Mouse (Mus musculus) left cerebral cortex, postnatal 4 days (tissue): Measurements from ENCODE around the gene Trpc6. TPM values are rescaled to one million over a fixed set of nuclear protein-coding genes. Genes with fewer than 3 reads are reported as not detected.

Experiments
- DNase-seq: peaks from one replicate; pipeline ENCODE4 v3.0.0-alpha.2; 2022
- intact Hi-C: fragments of 180-260 bp; cut with DNase I; formaldehyde crosslinking; loops from one replicate; pipeline ENCODE4 v1.15.1; 2025
- total RNA-seq, 2 experiments: library from RNA; stranded (reverse); gene quantifications; 2 replicates each; pipeline ENCODE4 v1.2.3; 2021

Trpc6 gene
- 1 to 10 TPM; 3.3 to 4.0 TPM for total RNA-seq

DNA sequence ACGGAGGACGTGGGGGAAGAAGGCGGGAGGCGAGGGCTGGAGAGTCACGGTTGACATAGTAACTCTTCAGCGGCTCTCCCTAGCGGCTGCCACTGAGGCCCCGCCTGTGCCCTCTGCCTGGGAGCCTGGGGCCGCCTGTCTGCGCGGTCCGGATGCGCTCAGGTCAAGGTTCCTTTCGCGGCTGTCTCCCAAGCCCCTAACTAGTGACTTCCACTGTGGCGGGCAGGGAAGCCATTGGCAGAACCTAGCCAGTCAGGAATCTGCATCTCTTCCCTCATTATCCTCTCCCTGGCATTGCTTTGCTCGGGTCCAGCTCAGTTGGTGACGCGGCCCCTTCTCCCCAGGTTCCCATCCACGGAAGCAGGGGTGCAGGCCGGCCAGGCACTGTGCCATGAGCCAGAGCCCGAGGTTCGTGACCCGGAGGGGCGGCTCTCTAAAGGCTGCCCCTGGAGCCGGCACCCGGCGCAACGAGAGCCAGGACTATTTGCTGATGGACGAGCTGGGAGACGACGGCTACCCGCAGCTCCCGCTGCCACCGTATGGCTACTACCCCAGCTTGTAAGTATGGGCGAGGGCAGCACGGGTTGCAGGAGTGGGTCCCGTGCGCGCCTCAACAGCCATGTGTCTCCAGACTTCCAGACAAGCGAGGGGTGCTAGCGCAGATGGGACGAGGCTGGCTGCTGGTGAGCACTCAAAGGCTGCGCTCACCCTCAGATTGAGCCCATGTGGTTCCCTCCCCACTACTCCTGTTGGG lies at the start of gene Trpc6:
TSS of gene Trpc6 (plus strand) at position 102 of the 754 bp plus-strand sequence.
- intact Hi-C loops = no loop called here
- DNase-seq = peak; percentile 31

DNA sequence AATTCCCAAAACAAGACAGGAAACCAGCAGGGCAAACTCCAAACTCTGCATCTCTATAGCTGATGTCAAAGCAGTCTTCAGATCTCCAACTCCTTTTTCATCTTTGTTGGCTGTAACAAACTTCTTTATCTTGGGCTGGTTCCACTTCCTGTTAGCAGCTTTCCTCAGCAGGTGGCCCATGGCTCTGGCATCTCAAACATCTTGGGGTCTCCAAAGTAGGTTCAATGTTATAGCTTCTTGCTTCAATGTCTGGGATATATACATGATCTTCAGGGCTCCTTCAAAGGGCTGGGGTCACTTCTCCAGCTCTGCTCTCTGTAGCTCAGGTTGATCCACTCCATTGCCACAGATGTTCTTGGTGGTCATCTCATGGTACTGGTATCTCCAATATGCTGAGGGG lies 23.0 kb upstream of the Trpc6 start:
- intact Hi-C loops = no loop called here
- DNase-seq = no peak

DNA sequence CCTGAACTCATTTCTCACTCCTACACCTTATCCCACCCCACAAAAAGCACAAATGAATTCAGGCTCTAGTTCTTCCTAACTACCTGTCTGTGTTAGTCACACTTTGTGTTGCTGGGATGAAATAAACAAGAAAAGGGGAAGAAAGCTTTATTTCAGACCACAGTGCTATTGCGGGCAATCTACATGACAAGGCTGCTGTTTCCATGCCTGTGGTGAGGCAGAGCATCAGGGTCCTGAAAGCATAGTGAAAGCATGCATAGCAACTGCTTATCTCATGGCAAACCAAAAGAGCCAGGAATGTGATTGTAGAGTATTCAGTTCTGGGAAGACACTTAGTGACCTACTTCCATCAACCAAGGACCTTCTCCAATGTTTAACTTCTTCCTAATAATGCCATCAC lies 10.3 kb upstream of the Trpc6 start:
- intact Hi-C loops = no loop called here
- DNase-seq = no peak

DNA sequence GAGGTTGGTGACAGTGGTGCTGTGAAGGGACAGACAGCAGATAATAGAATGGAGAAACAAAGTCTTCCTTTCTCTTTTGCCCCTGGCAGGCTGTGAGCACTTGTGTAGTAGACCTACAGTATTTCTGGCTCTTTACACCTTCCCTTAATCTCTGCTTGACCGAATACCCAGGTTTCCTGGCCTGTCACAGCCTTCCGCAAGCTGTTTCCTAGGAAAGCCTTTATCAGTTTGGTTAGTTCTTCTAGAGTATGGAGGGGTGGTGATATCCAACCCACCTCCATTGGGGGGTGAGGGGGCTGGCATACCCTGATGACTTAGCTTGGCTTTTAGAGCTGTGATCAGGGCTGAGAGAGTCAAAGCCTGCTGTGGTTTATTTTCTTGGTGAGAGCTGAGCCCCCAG lies 1.3 kb downstream of the Trpc6 start:
- intact Hi-C loops = no loop called here
- no peak for DNase-seq

DNA sequence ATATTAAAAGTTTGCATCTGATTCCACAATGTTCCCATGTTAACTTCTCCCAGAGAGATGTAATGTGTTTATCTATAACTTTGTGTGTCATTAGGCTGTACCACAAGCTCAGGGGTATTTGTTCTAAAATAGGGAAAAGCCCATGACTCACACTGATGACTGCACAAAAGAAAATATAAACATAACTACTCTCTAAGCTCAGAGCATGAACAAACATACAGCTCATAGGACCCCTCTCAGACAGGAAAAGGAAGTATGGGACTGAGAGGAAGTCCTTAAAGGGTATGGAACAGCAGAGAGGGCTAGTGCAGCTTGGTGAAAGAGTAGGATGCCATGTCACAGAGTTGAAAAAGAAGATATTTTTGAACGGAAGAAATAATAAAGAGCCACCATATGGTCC lies 14.6 kb downstream of the Trpc6 start:
- intact Hi-C loops = no loop called here
- no peak for DNase-seq

DNA sequence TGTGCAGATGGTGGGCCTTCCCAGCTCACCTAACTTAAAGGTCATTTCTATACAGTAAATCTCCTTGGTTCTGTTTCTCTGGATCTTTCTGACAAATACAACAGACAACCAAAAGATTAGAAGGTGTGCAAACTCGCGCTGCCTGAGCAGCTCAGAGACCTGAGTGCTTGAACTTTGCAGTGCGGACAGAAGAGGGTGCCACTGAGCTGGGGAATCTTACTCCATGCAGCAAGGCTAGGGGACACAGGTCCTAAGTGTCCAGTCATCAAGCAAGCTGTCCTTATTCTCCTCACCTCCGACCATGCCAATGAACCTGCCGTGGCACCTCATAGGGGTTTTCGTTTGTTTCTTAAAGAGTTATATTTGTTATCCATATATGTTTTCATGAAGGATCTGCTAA lies 48.7 kb downstream of the Trpc6 start:
- intact Hi-C loops = no loop called here

DNA sequence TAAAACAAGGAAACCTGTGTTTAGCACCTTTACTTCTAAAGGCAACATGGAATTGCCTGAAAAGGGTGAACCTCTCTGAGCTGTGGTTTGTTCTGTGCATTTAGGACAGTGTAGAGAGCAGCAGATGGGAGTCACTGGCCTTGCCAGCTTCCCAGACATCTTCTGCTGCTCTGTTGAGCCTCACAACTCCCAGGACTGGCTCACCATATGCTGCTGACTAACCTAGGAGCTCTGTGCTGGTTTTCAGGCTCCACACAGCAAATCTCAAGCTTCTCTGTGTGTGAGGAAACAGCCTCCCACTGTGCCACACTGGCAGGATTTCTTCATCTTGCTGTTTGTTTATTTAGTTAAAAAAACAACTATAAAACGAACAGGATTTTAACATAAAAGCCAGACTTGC lies 53.1 kb downstream of the Trpc6 start:
- intact Hi-C loops = no loop called here
- peak; percentile 70 for DNase-seq

More for the DNA sequence above, 48.7 kb downstream of the Trpc6 start:
- DNase-seq = peak; percentile 39

DNA sequence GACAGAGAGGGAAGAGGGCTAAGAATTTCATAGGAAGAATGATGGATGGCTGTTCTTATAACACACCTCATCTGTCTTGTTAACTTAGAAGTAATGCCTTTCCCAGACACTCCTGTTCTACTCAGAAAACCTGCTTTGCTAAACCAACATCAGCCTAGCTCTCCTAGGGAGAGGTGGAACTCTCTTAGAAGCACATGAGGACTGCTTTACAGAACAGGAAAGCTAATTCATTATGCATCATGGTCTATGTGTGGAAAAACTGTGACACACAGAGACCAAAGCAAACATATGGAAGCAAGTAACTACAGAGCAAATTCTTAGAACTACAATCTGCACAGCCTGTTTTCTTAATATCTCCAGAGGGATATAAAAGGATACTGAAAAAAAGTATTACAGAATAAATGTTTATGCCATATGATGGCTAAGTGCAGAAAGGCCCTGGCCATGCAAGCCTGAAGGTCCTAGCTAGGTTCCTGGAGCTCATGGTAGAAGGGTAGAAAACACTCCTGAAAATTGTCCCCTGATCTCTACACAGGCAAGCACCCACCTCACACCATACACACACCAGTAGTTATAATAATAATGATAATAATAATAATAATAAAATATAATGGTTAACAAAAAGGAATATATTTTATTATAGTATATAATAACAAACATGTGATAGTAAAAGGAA lies 63.0 kb downstream of the Trpc6 start:
- intact Hi-C loops = no loop called here
- no peak for DNase-seq

DNA sequence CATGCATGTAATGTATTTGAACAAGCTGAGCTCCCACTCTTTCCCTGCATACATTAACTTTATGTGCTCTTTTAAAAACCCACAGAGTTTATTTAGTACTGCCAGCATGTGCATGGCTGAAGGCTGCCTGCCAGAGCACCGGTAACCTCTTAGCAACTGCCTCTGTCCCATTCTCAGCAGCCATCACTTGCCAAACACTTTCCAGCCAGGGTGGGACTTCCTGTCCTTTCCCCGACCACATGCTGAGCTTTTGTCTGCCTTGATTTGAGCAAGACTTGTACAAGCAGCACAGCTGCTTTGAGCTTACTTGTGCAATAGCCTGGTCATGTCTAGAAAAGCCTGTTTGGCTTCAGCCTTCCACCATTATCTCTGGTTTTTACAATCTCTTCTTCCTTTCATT lies 90.4 kb downstream of the Trpc6 start:
- peak; percentile 70 for DNase-seq
- intact Hi-C loops = no loop called here

DNA sequence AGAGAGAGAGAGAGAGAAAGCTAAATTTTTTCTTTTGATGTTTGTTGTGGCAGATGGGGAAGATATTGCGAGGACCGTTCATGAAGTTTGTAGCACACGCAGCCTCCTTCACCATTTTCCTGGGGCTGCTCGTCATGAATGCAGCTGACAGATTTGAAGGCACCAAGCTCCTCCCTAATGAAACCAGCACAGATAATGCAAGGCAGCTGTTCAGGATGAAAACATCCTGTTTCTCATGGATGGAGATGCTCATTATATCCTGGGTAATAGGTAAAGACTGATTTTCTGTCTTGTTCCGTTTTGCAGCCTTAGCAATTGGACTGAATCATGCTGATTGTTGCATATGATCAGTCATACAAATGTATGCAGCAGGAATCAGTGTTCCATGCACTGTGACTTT lies 99.5 kb downstream of the Trpc6 start:
- no peak for DNase-seq
- intact Hi-C loops = no loop called here

DNA sequence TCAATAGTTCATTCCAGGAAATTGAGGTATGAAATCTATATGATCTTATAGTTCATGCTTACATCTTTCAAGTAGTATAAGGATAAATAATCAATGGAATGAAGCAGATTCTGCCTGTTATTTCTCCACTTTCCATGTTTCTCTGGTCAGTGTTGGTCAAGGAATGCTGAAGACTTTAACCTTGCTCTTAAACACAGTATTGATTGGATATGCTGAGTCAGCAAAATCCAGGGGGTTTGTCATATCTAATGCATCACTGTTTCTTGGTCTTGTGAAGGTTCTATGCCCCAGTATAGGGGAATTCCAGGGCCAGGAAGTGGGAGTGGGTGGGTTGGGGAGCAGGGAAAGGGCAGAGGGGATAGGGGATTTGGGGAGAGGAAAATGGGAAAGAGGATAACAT lies 111.4 kb downstream of the Trpc6 start:
- intact Hi-C loops = no loop called here
- no peak for DNase-seq

DNA sequence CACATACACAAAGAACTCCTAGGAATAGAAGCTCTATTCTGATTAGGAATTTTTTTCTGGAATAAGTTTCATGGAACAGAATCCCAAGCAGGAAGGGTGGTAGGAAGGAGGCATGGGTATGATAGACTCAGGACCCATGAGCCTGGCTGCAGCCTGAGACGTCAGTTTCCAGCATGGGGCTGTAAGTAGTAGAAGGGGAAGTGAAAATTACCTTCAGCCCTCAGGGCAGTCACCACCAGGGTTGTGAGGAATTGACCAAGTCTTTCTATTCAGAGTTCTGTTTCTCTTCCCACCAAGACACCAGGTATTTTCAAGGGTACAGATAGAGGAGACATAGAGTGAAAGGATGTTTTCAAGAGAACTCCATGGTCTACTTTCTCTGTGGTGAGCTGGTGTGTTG lies 129.0 kb downstream of the Trpc6 start:
- DNase-seq = no peak
- intact Hi-C loops = loop anchor here (10.0 kb wide), 1 partner anchor 1068 kb away; no protein-coding TSS in a partner anchor

DNA sequence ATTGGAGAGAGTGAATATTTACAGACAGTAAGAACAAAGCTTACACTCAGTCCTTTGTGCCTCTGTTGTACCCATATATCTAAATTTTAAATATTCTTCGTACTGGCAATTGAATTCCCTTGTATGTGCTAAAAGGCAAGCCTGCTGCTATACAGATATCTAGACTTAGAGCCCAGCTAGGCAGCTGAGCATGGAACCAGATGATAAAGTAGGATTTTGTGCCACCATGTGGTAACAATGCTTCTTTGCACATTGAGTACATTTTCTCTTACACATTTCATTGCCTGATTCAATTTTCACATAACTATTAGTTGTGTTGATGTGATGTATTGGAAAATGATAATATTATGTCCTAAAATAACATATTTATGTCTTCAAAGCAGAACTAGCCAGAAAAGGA lies 132.7 kb downstream of the Trpc6 start:
- DNase-seq = no peak
- intact Hi-C loops = loop anchor here (1.0 to 10.0 kb wide), 2 partner anchors 450 to 1072 kb away; no protein-coding TSS in a partner anchor

DNA sequence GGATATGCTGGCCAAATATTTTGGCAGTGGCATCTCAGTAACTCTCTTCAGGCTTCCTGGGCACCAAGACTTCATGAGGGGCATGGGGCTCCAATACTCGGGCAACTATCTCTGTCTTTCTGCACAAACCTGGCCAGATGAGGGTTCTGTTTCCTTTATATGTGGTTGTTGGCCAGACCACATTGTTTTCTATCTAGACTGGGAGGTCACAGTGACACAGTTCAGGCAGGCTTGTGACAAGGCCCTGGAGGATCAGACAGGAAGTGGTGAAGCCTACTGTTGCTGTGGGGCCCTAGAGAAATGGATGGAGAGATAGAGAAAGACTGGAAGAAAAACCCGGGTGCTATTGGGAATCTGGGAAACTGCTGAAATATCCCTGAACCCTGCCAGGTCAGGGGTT lies 149.2 kb downstream of the Trpc6 start:
- no peak for DNase-seq
- intact Hi-C loops = no loop called here

DNA sequence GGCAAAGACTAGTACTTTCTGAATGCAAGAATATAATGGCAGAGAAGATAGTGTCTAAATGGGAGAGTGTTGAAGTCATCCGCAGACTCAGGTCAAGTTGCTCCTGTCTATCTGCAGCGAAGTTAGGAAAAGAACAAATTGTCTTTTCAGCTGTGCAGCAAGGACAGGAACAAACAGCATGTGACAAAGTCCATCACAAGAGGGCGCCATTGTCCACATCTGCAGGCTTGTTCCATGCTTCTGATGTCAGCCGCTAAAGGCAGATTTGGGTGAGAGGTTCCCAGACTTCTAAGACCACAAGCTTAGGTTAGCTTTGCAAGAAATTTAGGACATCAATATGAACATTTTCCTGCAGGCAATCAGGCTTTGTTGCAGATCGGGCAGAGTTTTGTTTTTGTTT lies 156.7 kb downstream of the Trpc6 start:
- peak; percentile 83 for DNase-seq
- intact Hi-C loops = loop anchor here (2.0 to 10.0 kb wide), 2 partner anchors 264 to 674 kb away; no protein-coding TSS in a partner anchor

DNA sequence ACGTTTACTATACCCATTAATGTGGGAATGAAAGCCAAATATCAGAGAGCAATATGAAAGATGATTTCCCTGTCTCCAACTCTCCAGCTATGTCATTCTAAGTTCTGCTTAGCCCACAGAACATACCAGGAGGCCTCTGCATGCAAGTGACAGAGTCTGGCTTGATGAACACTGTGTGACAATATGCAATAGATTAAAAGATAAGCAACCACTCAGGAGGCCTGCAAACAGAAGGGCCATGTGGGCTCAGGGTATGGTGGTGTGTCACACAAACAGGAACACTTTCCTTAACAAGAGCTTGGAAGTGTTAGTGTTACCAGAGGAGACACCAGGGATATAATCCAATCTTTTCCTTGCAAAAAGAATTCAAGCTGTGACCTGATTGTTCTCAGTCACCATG lies 159.6 kb downstream of the Trpc6 start:
- no peak for DNase-seq
- intact Hi-C loops = loop anchor here (10.0 kb wide), 1 partner anchor 261 kb away; no protein-coding TSS in a partner anchor

DNA sequence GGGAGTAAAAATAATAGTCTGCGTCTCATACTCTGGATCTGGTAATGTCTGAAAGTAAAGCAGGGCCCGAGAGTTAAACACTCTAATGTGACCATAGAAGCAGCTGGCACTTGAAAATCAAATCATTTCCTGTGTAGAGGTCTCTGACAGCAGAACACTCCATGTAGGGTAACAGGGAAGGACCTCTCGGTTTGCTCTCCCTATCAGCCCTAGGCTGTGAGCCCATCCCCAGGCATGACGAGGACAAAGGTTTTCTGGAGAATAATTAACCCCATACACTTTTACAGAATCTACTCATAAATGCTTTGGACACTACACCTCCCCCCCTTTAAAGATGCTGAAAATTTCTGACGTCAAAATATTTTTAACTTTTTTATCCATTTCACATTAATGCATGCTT lies 160.0 kb downstream of the Trpc6 start:
- intact Hi-C loops = loop anchor here (10.0 kb wide), 1 partner anchor 261 kb away; no protein-coding TSS in a partner anchor
- DNase-seq = no peak

DNA sequence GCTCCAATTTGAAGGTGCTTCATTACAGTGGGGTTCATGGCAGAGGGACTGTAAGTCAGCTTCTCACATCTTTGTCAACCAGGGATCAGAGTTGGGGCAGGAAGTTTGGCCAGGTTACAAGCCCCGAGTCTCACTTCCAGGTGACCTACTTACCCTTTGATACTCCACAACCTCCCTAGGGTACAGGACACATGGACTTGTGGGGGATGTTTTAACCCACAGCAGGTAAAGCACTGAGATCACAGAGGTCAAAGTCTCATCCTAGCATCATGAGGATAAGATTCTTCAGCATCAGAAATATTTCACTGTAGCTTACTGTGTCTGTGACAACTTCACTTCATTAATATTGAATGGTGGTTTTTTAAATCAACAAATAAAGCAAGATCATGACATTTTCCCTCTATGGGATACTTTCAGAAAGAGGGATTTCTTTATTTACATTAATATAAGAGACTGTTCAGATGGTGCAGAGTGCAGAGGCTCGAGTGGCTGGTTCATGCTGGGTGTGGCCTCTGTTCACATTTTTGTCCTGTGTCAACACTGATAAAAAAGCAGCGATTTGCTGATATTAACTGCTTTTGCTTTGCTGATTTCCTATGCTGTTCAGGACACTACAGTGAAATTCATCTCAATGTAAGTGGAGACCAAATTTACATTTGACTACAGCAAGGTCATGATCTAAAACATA lies 166.3 kb downstream of the Trpc6 start:
- intact Hi-C loops = no loop called here
- no peak for DNase-seq

DNA sequence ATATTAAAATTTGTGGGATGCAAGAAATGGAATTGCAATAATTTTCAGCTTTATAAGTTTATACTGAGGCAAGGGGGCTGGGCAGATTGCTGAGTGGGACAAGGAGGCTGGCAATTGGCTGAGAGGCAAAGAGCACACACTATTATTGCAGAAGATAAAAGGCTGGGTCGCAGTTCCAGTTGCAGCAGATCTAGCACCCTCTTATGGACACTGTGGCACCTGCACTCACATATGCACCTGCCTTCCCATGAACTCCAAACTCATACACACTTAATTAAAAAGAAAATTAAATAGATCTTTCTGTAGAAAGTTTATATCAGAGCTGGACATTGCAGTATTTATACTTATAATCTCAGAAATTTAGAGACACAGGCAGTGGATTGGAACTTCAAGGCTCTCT lies 175.1 kb downstream of the Trpc6 start:
- no peak for DNase-seq
- intact Hi-C loops = no loop called here

DNA sequence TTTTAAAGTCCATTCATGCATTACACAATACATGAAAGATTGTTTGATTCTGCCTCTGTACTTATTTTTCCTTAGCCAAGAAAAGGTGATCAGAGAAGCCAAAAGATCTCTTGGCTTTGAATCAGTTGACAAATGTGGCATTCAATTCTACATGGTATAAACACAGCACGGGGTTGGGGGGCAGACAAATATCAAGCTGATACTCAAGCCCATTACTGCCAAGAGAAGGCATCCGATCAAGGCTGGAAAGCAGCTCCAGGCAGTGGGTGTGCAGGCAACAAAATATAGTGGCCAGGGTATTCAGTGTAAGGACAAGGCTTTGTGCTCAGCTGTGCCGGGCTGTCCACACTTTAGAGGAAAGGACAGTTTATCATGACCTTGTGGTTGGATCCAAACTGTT lies 185.1 kb downstream of the Trpc6 start:
- DNase-seq = peak; percentile 26
- intact Hi-C loops = no loop called here
